Mouse (Mus musculus): Measurements from ENCODE around the gene Nrp1. TPM values are rescaled to one million over a fixed set of nuclear protein-coding genes. Genes with fewer than 3 reads are reported as not detected.

Gene Nrp1
- polyA plus RNA-seq, 1 experiment: 156 TPM

DNA sequence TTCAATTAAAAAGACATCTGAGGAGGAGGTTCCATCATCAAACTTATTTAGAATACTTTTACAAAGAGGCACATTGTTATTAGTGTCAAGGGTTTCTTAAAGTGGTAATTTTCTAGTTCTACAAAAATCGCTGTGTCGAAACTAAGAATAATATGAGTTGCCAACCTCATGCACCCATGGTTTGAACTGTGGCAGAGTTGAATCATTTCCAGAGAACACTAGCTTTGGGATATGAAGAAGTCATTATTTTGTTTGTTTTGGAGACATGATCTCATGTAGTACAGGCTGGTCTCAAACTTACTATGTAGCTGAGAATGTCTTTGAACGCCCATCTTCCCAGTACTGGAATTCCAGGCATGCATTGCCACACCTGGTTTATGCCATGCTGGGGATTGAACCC lies 68.7 kb downstream of the Nrp1 start:
- 79% methylated on average over 3 of the region's 3 CpGs for WGBS

DNA sequence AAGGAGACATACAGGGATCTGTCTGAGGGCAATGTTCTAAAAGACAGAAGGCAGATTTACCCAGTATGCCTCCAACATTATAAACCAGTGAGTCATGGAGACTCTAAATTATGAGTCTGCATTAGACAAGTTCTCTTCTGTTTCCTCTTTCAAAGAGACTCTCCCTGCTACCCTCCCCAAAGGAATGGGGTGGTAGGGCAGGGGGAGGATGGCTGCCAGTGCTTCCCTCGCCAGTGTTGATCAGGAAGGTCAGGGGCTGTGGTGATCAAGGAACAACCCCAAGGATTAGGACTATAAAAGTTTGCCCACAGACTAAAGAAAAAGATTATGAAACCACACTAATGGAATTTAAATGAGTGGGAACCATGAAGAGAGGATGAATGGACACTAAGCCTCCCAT lies 70.6 kb downstream of the Nrp1 start:
- Histone ChIP-seq H3K4me1 (ENCODE audit: control insufficient read depth, insufficient read depth, low read length) (peaks cover 4% of the 10 kb centered on the region; the same call in 1 of the 2 replicates), H3K4me3 (replicated peaks; ENCODE audit: extremely low read depth, low read depth, low read length) (no peak overlapping the region)
- no peak for TF ChIP-seq CTCF (IDR thresholded peaks at IDR 0.05; ENCODE audit: insufficient read depth, low read length)
- no peak for TF ChIP-seq POLR2A (IDR thresholded peaks at IDR 0.05; ENCODE audit: borderline replicate concordance, extremely low read depth, low read depth, low read length)
- no peak for DNase-seq
- 81% methylated on average over 1 of the region's 1 CpGs for WGBS

More for the DNA sequence above, 68.7 kb downstream of the Nrp1 start:
- Histone ChIP-seq H3K4me3 (replicated peaks; ENCODE audit: extremely low read depth, low read depth, low read length) (no peak overlapping the region), H3K4me1 (ENCODE audit: control insufficient read depth, insufficient read depth, low read length) (peaks cover 8% of the 10 kb centered on the region; the same call in 1 of the 2 replicates)
- DNase-seq: no peak
- TF ChIP-seq CTCF (IDR thresholded peaks at IDR 0.05; ENCODE audit: insufficient read depth, low read length) (no peak), POLR2A (IDR thresholded peaks at IDR 0.05; ENCODE audit: borderline replicate concordance, extremely low read depth, low read depth, low read length) (no peak)

DNA sequence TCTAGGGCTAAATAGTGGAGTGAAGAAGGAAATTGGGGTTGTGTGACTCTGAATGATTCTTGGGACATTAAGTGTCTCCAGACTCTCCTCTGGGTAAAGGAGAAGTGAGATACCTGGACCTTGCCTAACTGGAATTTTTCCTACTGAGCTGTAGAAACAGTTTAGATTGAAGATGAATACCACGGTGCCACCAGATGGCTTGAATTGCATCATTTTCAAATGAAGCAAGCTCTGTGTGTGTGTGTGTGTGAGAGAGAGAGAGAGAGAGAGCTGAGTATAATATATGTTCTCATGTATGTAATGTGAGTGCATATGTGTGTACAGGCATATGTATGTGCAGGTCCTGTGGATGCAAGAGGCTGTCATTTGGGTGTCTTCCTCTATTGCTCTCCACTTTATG lies 72.7 kb downstream of the Nrp1 start:
- Histone ChIP-seq H3K4me3 (replicated peaks; ENCODE audit: extremely low read depth, low read depth, low read length) (no peak overlapping the region), H3K4me1 (ENCODE audit: control insufficient read depth, insufficient read depth, low read length) (no peaks in the 10 kb centered on the region)
- DNase-seq: no peak
- no peak for TF ChIP-seq POLR2A (IDR thresholded peaks at IDR 0.05; ENCODE audit: borderline replicate concordance, extremely low read depth, low read depth, low read length)
- no peak for TF ChIP-seq CTCF (IDR thresholded peaks at IDR 0.05; ENCODE audit: insufficient read depth, low read length)
- WGBS: 59% methylated on average over 1 of the region's 1 CpGs

DNA sequence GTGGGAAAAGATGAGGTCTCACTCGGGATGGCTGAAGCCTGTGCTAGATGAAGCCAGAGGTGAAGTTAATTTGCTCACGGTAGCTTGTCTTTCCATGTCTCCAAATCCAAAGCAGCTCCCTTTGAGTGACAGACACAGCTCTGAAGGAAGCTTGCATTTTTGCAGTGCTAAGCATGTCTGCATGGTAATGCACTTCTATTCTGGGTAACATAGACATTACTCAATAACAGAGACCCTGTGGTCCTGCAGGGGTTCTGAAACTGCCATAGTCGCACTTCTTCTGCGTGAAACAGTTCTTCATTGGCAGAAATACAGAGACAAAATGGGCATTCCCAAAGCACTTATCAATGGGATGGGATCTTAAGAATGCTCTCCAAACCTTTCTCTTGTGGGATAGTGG lies 77.3 kb downstream of the Nrp1 start:
- TF ChIP-seq CTCF (IDR thresholded peaks at IDR 0.05; ENCODE audit: insufficient read depth, low read length) (no peak), POLR2A (IDR thresholded peaks at IDR 0.05; ENCODE audit: borderline replicate concordance, extremely low read depth, low read depth, low read length) (no peak)
- 57% methylated on average over 4 of the region's 4 CpGs for WGBS
- DNase-seq: no peak
- Histone ChIP-seq H3K4me3 (replicated peaks; ENCODE audit: extremely low read depth, low read depth, low read length) (no peak overlapping the region), H3K4me1 (ENCODE audit: control insufficient read depth, insufficient read depth, low read length) (peaks cover 10% of the 10 kb centered on the region)

DNA sequence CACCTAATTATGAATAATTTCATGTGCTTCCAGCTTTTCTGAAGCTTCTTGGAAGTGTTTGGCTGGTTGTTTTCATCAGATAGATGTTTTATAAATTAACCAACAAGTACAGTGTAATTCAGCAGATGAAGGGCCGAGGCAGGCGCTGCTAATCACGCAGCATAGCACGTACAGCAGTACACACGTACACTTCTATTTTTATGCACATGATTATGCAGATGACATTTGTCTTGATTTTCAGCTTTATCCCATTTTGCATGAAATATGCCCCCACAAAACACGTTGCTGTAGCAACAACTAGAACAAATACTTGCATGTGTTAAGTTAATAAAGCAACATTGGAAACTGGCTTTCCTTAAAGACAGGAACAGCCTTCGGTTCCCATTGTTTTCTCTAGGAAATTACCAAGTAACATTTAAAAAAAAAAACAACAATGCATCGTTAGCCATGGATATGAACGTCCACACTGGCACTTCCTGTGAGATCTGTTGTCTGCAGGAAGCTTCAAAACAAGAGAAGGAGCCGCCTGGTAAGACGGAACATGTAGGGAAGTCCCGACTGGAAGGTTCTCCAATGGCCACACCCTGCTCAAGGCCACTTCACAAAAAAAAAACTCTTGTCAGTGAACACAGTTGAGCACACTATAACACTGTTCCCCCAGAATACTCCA lies 78.9 kb downstream of the Nrp1 start:
- no peak for TF ChIP-seq CTCF (IDR thresholded peaks at IDR 0.05; ENCODE audit: insufficient read depth, low read length)
- no peak for TF ChIP-seq POLR2A (IDR thresholded peaks at IDR 0.05; ENCODE audit: borderline replicate concordance, extremely low read depth, low read depth, low read length)
- Histone ChIP-seq H3K4me3 (replicated peaks; ENCODE audit: extremely low read depth, low read depth, low read length) (no peak overlapping the region), H3K4me1 (ENCODE audit: control insufficient read depth, insufficient read depth, low read length) (peaks cover 10% of the 10 kb centered on the region)
- 44% methylated on average over 12 of the region's 12 CpGs for WGBS
- no peak for DNase-seq

DNA sequence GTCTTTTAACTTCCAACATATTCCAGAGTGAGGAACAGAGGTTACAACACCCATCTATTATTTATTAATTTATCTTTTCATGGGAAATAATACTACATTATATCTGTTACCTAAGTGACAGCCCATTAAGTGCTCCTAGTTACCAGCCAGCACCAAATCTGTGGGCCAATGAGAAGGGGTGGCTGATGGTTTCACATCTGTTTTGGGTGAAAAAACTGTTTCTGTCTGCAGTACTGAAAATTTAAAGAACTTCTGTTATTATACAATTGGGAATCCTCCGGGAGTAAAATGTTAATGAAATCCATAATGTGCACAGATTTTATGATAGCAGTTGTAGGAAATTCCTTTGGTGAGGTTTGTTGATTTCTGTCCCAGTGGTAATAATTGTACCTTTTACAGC lies 83.0 kb downstream of the Nrp1 start:
- Histone ChIP-seq H3K4me3 (replicated peaks; ENCODE audit: extremely low read depth, low read depth, low read length) (no peak overlapping the region), H3K4me1 (ENCODE audit: control insufficient read depth, insufficient read depth, low read length) (peaks cover 11% of the 10 kb centered on the region)
- WGBS: 65% methylated on average over 1 of the region's 1 CpGs
- TF ChIP-seq POLR2A (IDR thresholded peaks at IDR 0.05; ENCODE audit: borderline replicate concordance, extremely low read depth, low read depth, low read length): no peak
- no peak for TF ChIP-seq CTCF (IDR thresholded peaks at IDR 0.05; ENCODE audit: insufficient read depth, low read length)
- DNase-seq: no peak

DNA sequence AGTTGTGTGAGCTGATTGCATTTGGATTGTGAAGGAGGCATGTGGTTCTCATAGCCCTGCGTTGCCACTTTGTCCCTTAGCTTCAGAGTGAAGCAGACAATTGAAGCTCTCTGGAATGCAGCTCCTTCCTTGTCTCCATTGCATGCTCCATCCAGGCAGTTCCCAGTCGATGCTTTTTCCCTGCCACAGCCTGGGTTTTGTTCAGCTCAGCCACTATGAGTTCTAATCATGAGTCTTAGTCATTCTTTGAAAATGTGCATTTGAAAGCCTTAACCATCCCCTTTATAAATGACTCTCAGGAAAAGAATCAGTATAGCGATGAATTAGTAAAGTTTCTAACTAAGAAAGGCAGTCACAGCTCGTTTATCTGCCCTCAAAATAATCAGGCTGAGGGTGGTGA lies 87.2 kb downstream of the Nrp1 start:
- peaks cover 20% of the 10 kb centered on the region for H3K4me1 ChIP-seq (ENCODE audit: control insufficient read depth, insufficient read depth, low read length)
- no peak overlapping the region for H3K4me3 ChIP-seq (replicated peaks; ENCODE audit: extremely low read depth, low read depth, low read length)
- 53% methylated on average over 4 of the region's 4 CpGs for WGBS
- TF ChIP-seq CTCF (IDR thresholded peaks at IDR 0.05; ENCODE audit: insufficient read depth, low read length) (no peak), POLR2A (IDR thresholded peaks at IDR 0.05; ENCODE audit: borderline replicate concordance, extremely low read depth, low read depth, low read length) (no peak)
- no peak for DNase-seq

DNA sequence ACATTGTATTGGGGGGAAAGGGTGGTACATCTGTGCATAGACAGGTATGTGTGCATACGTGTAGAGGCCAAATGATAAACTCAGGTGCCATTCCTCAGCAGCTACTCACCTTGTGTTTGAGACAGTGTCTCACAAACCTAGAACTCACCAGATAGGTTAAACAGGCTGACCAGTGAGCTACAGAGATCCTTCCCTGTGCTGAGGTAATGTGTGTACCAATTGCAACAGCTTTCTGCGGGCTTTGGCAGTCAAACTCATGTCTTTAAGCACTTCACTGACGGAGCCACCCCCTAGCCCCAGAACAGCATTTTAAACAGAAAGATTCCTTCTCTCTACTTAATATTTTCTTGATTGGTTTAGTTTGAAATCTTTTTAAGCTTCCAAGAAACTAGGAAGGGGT lies 88.2 kb downstream of the Nrp1 start:
- Histone ChIP-seq H3K4me1 (ENCODE audit: control insufficient read depth, insufficient read depth, low read length) (peaks cover 22% of the 10 kb centered on the region), H3K4me3 (replicated peaks; ENCODE audit: extremely low read depth, low read depth, low read length) (no peak overlapping the region)
- no peak for TF ChIP-seq CTCF (IDR thresholded peaks at IDR 0.05; ENCODE audit: insufficient read depth, low read length)
- no peak for TF ChIP-seq POLR2A (IDR thresholded peaks at IDR 0.05; ENCODE audit: borderline replicate concordance, extremely low read depth, low read depth, low read length)
- 68% methylated on average over 3 of the region's 3 CpGs for WGBS
- DNase-seq: no peak

DNA sequence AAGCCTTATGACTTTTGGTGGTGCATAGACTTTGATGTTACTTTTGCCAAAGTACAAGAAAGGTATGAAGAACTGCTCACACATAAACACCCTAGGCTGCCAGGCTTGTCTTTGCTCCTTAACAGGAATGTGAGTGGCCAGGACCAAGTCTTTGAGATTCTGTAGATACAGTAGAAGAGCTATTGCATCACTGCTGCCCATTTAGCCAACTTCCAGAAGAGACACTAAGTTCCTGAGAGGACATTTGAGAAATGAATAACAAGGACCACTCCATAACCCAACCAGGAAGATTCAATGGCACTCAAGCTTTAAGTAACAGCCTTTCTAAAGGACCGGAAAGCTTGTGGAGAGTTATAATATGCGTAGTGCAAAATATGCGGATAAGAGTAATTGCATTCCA lies 88.9 kb downstream of the Nrp1 start:
- TF ChIP-seq CTCF (IDR thresholded peaks at IDR 0.05; ENCODE audit: insufficient read depth, low read length): no peak
- TF ChIP-seq POLR2A (IDR thresholded peaks at IDR 0.05; ENCODE audit: borderline replicate concordance, extremely low read depth, low read depth, low read length): no peak
- peaks cover 29% of the 10 kb centered on the region for H3K4me1 ChIP-seq (ENCODE audit: control insufficient read depth, insufficient read depth, low read length)
- DNase-seq: no peak
- H3K4me3 ChIP-seq (replicated peaks; ENCODE audit: extremely low read depth, low read depth, low read length): no peak overlapping the region
- 71% methylated on average over 3 of the region's 3 CpGs for WGBS

DNA sequence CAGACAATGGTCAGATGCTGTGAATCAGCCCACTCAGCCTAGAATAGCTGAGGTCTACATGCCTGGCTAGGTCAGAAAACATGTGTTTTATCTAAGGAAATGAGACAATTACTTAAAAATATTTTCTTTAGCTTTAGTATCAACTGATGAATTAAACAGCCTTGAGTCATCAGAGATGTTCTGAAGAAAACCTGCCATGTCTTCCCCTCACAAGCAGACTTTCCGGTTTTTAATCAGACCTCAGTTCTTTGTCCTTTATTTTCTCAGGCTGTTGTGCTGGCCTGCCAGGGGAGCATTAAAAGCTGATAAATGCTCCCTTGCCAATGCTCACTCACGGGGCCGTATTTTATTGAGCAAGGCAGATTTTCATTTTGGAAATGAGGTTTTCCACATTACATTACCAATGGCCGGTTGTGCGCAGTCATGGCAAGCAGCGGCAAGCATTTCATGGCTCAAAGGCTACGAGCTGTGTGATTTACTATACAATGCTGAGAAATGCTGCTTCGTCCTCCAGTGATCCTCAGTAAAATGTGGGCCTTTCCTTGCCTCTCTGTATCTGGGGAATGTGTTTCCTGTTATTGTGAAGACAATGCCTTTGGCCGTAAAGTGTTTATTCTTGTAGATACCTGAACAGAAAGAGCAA lies 92.1 kb downstream of the Nrp1 start:
- Histone ChIP-seq H3K4me1 (ENCODE audit: control insufficient read depth, insufficient read depth, low read length) (peaks cover 44% of the 10 kb centered on the region), H3K4me3 (replicated peaks; ENCODE audit: extremely low read depth, low read depth, low read length) (no peak overlapping the region)
- TF ChIP-seq CTCF (IDR thresholded peaks at IDR 0.05; ENCODE audit: insufficient read depth, low read length) (no peak), POLR2A (IDR thresholded peaks at IDR 0.05; ENCODE audit: borderline replicate concordance, extremely low read depth, low read depth, low read length) (no peak)
- no peak for DNase-seq
- WGBS: 54% methylated on average over 9 of the region's 9 CpGs
